Mouse (Mus musculus): Measurements from ENCODE around the gene Pitpnc1. TPM values are rescaled to one million over a fixed set of nuclear protein-coding genes. Genes with fewer than 3 reads are reported as not detected.

Gene Pitpnc1
- polyA plus RNA-seq, 1 experiment = 0.74 TPM

DNA sequence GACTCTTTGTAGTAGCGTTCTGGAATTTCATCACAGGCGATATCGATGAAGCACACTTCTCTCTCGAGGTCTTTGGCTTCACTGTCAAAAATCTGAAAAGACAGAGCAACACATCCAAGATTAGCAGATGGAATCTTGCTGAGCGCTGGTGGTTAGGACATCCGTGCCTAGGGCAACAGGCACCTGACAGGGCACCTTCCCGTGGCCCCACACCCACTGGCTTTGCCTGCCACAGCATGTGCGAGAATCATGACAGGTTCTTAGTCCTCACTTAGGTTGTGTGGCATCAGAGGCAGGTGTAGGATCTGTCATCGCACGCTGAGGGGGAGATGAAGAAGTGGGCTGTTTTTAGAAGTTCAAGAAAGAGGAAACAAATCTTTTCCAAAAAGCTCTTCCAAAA, 218.5 kb downstream of the Pitpnc1 start:
- TF ChIP-seq POLR2A (IDR thresholded peaks at IDR 0.05; ENCODE audit: insufficient read length, low read depth) = no peak
- TF ChIP-seq TCF3 (IDR thresholded peaks at IDR 0.05; ENCODE audit: insufficient read length, low read depth) = no peak
- TF ChIP-seq MAX (IDR thresholded peaks at IDR 0.05; ENCODE audit: low read depth) = no peak
- no peak for TF ChIP-seq POLR2AphosphoS2 (IDR thresholded peaks at IDR 0.05; ENCODE audit: insufficient read length, low read depth)
- no peak for TF ChIP-seq CEBPB (IDR thresholded peaks at IDR 0.05; ENCODE audit: insufficient read depth, poor library complexity, severe bottlenecking)
- no peak for TF ChIP-seq SRF (IDR thresholded peaks at IDR 0.05; ENCODE audit: control insufficient read depth, insufficient read length, low read depth)
- TF ChIP-seq MYOD1 (IDR thresholded peaks at IDR 0.05; ENCODE audit: control insufficient read depth in 1 of 3, insufficient read length in 2 of 3, low read depth in 2 of 3) = no peak
- TF ChIP-seq REST (IDR thresholded peaks at IDR 0.05; ENCODE audit: insufficient read depth, insufficient read length) = no peak
- no peak overlapping the region for H3K4me2 ChIP-seq (ENCODE audit: low read depth)
- H3K4me3 ChIP-seq = no peak overlapping the region
- H3K79me2 ChIP-seq (ENCODE audit: control insufficient read depth, insufficient read depth) = no peaks in the 10 kb centered on the region
- H3K36me3 ChIP-seq (ENCODE audit: control insufficient read depth, insufficient read depth) = no peaks in the 10 kb centered on the region
- no peaks in the 10 kb centered on the region for H3K27me3 ChIP-seq (ENCODE audit: control insufficient read depth, insufficient read depth, insufficient read length)
- no peak overlapping the region for H3ac ChIP-seq (ENCODE audit: control insufficient read depth, insufficient read length)

DNA sequence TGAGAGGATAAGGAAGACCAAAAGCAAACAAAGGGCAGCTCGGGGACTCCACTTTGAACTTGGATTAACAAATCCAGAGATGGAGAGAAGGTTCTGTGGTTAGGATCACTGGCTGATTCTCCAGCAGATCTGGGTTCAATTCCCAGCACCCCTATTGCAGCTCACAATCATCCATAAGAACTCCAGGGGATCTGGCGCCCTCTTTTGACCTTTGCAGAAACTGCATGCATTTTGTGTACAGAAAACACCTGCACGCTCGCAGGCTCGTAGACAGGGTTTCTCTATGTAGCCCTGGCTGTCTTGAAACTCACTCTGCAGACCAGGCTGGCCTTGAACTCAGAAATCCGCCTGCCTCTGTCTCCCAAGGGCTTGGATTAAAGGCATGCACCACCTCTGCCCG, 219.0 kb downstream of the Pitpnc1 start:
- no peak for TF ChIP-seq TCF12 (IDR thresholded peaks at IDR 0.05; ENCODE audit: insufficient read depth, poor library complexity, severe bottlenecking)
- TF ChIP-seq POLR2A (IDR thresholded peaks at IDR 0.05; ENCODE audit: insufficient read length, low read depth) = no peak
- Histone ChIP-seq H3K27me3 (ENCODE audit: control insufficient read depth, insufficient read depth, insufficient read length) (peaks cover 6% of the 10 kb centered on the region), H3K79me2 (ENCODE audit: control insufficient read depth, insufficient read depth) (no peaks in the 10 kb centered on the region), H3ac (ENCODE audit: control insufficient read depth, insufficient read length) (no peak overlapping the region), H3K4me2 (ENCODE audit: low read depth) (no peak overlapping the region), H3K4me3 (no peak overlapping the region), H3K36me3 (ENCODE audit: control insufficient read depth, insufficient read depth) (no peaks in the 10 kb centered on the region)

DNA sequence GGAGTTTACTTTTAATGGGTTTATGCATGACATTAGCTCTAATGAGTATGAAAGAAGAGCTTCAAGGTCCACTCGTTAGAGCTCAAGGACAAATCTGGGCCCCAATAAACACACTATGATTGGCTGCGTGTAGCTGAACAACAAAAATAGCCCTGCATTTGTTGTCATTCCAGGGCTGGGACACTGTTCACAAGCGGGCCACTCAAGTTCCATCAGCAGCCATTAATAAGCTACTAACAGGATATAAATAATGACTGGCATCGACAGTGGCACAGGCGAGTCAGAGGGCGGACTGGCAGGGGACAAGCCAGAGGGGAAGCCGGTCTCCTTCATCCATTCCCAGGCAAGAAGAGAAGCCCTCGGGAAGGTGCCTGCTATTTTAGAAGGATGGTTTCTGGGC, 219.6 kb downstream of the Pitpnc1 start:
- Histone ChIP-seq H3K4me2 (ENCODE audit: low read depth) (no peak overlapping the region), H3K36me3 (ENCODE audit: control insufficient read depth, insufficient read depth) (no peaks in the 10 kb centered on the region), H3ac (ENCODE audit: control insufficient read depth, insufficient read length) (no peak overlapping the region), H3K27me3 (ENCODE audit: control insufficient read depth, insufficient read depth, insufficient read length) (peaks cover 8% of the 10 kb centered on the region), H3K79me2 (ENCODE audit: control insufficient read depth, insufficient read depth) (no peaks in the 10 kb centered on the region), H3K4me3 (no peak overlapping the region)
- TF ChIP-seq TCF3 (IDR thresholded peaks at IDR 0.05; ENCODE audit: insufficient read length, low read depth) (no peak), MAX (IDR thresholded peaks at IDR 0.05; ENCODE audit: low read depth) (no peak), E2F4 (IDR thresholded peaks at IDR 0.05; ENCODE audit: insufficient read depth) (no peak), POLR2A (IDR thresholded peaks at IDR 0.05; ENCODE audit: insufficient read length, low read depth) (no peak), CEBPB (IDR thresholded peaks at IDR 0.05; ENCODE audit: insufficient read depth, poor library complexity, severe bottlenecking) (no peak)

DNA sequence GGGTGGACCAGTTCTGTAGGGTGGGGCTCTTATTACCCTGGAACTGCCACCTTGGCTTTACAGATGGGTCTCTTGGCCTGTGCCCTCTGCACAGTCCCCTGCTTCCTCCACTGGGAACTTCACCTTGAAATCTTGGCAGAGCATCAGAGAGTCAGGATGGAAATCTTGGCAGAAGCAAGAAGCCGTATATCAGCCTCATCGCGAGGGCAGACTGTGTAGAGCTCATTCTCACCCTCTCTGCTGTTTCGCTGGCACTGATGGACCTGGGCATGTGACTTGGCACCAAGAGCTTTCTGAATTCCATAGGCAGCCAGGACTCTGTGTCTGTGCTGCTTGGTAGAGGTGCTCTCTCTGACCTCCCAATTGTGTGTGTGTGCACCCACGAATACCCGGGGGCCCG, 221.7 kb downstream of the Pitpnc1 start:
- Histone ChIP-seq H3ac (ENCODE audit: control insufficient read depth, insufficient read length) (no peak overlapping the region), H3K27me3 (ENCODE audit: control insufficient read depth, insufficient read depth, insufficient read length) (peaks cover 15% of the 10 kb centered on the region), H3K36me3 (ENCODE audit: control insufficient read depth, insufficient read depth) (no peaks in the 10 kb centered on the region), H3K4me2 (ENCODE audit: low read depth) (no peak overlapping the region), H3K4me3 (no peak overlapping the region), H3K79me2 (ENCODE audit: control insufficient read depth, insufficient read depth) (no peaks in the 10 kb centered on the region)
- TF ChIP-seq USF1 (IDR thresholded peaks at IDR 0.05; ENCODE audit: low read depth) (no peak), CEBPB (IDR thresholded peaks at IDR 0.05; ENCODE audit: insufficient read depth, poor library complexity, severe bottlenecking) (no peak), TCF12 (IDR thresholded peaks at IDR 0.05; ENCODE audit: insufficient read depth, poor library complexity, severe bottlenecking) (no peak), POLR2AphosphoS2 (IDR thresholded peaks at IDR 0.05; ENCODE audit: insufficient read length, low read depth) (no peak), MYOG (IDR thresholded peaks at IDR 0.05; ENCODE audit: control insufficient read depth in 1 of 3, insufficient read depth in 1 of 3, insufficient read length in 2 of 3, low read depth in 2 of 3) (no peak), MYOD1 (IDR thresholded peaks at IDR 0.05; ENCODE audit: control insufficient read depth in 1 of 3, insufficient read length in 2 of 3, low read depth in 2 of 3) (no peak), MAX (IDR thresholded peaks at IDR 0.05; ENCODE audit: low read depth) (no peak), E2F4 (IDR thresholded peaks at IDR 0.05; ENCODE audit: insufficient read depth) (no peak), POLR2A (IDR thresholded peaks at IDR 0.05; ENCODE audit: insufficient read length, low read depth) (no peak), SRF (IDR thresholded peaks at IDR 0.05; ENCODE audit: control insufficient read depth, insufficient read length, low read depth) (no peak), REST (IDR thresholded peaks at IDR 0.05; ENCODE audit: insufficient read depth, insufficient read length) (no peak)

DNA sequence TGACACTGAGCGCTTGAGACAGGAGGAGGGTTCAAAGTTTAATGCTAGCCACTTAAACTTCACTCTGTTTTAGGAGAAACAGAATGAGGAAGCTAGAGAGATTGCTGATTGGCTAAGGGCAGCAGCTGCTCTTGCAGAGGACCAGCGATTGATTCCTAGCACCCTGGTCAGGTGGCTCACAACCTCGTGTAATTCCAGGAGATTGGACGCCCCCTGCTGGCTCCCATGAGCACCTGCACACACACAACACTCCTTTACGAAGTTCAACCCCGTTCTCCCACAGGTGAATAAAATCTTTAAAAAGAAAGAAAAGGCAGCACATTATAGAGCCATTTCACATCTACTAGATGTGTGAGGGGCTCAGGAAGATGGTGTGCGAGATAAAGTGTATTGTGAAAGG, 224.8 kb downstream of the Pitpnc1 start:
- H3K4me3 ChIP-seq = no peak overlapping the region
- no peak overlapping the region for H3ac ChIP-seq (ENCODE audit: control insufficient read depth, insufficient read length)
- H3K4me2 ChIP-seq (ENCODE audit: low read depth) = no peak overlapping the region
- peaks cover 15% of the 10 kb centered on the region for H3K27me3 ChIP-seq (ENCODE audit: control insufficient read depth, insufficient read depth, insufficient read length)
- no peaks in the 10 kb centered on the region for H3K36me3 ChIP-seq (ENCODE audit: control insufficient read depth, insufficient read depth)
- TF ChIP-seq MYOD1 (IDR thresholded peaks at IDR 0.05; ENCODE audit: control insufficient read depth in 1 of 3, insufficient read length in 2 of 3, low read depth in 2 of 3) (no peak), REST (IDR thresholded peaks at IDR 0.05; ENCODE audit: insufficient read depth, insufficient read length) (no peak), SRF (IDR thresholded peaks at IDR 0.05; ENCODE audit: control insufficient read depth, insufficient read length, low read depth) (no peak), MAX (IDR thresholded peaks at IDR 0.05; ENCODE audit: low read depth) (no peak), USF1 (IDR thresholded peaks at IDR 0.05; ENCODE audit: low read depth) (no peak), TCF12 (IDR thresholded peaks at IDR 0.05; ENCODE audit: insufficient read depth, poor library complexity, severe bottlenecking) (no peak), MYOG (IDR thresholded peaks at IDR 0.05; ENCODE audit: control insufficient read depth in 1 of 3, insufficient read depth in 1 of 3, insufficient read length in 2 of 3, low read depth in 2 of 3) (no peak), CEBPB (IDR thresholded peaks at IDR 0.05; ENCODE audit: insufficient read depth, poor library complexity, severe bottlenecking) (no peak), TCF3 (IDR thresholded peaks at IDR 0.05; ENCODE audit: insufficient read length, low read depth) (no peak), POLR2AphosphoS2 (IDR thresholded peaks at IDR 0.05; ENCODE audit: insufficient read length, low read depth) (no peak), E2F4 (IDR thresholded peaks at IDR 0.05; ENCODE audit: insufficient read depth) (no peak), POLR2A (IDR thresholded peaks at IDR 0.05; ENCODE audit: insufficient read length, low read depth) (no peak)
- no peaks in the 10 kb centered on the region for H3K79me2 ChIP-seq (ENCODE audit: control insufficient read depth, insufficient read depth)
